Mouse (Mus musculus) embryonic facial prominence, embryonic 11.5 days (tissue): ENCODE measurements around the gene Nav2. TPM values are rescaled to one million over a fixed set of nuclear protein-coding genes. Genes with fewer than 3 reads are reported as not detected.

Experiments used
- ATAC-seq: fragments of 200-750 bp; cut with Nextera tagmentation; replicated peaks from 2 replicates; pipeline ENCODE4 v1.8.0; 2017; ENCODE audit warnings: low read depth; ENCODE audit not compliant: insufficient number of reproducible peaks, low FRiP score, low TSS enrichment
- DNase-seq: peaks from one replicate; pipeline ENCODE4 v3.0.0-alpha.2; 2015; ENCODE audit warnings: low spot score
- H3K27ac ChIP-seq: fragments of 300-500 bp; sonication (generic); replicated peaks from 2 replicates; pipeline ENCODE4 v1.5.1; 2014; ENCODE audit warnings: mild to moderate bottlenecking, low read depth, low read length, control low read depth
- H3K27me3 ChIP-seq: fragments of 300-500 bp; sonication (generic); 2 replicates; pipeline ENCODE4 v1.6.1; 2014; ENCODE audit warnings: mild to moderate bottlenecking, low read length, moderate library complexity, mixed read lengths; ENCODE audit not compliant: control insufficient read depth, insufficient read depth
- H3K36me3 ChIP-seq: fragments of 300-500 bp; sonication (generic); replicated peaks from 2 replicates; pipeline ENCODE4 v1.6.1; 2014; ENCODE audit warnings: low read depth, mild to moderate bottlenecking, low read length, moderate library complexity, mixed read lengths; ENCODE audit not compliant: control insufficient read depth, insufficient read depth
- H3K4me1 ChIP-seq: fragments of 300-500 bp; sonication (generic); 2 replicates; pipeline ENCODE4 v1.6.1; 2014; ENCODE audit warnings: low read length, mixed read lengths; ENCODE audit not compliant: control insufficient read depth, insufficient read depth
- H3K4me2 ChIP-seq: fragments of 300-500 bp; sonication (generic); 2 replicates; pipeline ENCODE4 v1.6.1; 2014; ENCODE audit warnings: low read depth, mild to moderate bottlenecking, control low read depth, low read length, moderate library complexity
- H3K4me3 ChIP-seq: fragments of 300-500 bp; sonication (generic); 2 replicates; pipeline ENCODE4 v1.5.1; 2014; ENCODE audit warnings: low read depth, low read length, control low read depth
- H3K9ac ChIP-seq: fragments of 300-500 bp; sonication (generic); replicated peaks from 2 replicates; pipeline ENCODE4 v1.6.1; 2014; ENCODE audit warnings: mild to moderate bottlenecking, control low read depth, low read length
- H3K9me3 ChIP-seq: fragments of 300-500 bp; sonication (generic); replicated peaks from 2 replicates; pipeline ENCODE4 v1.6.1; 2016; ENCODE audit warnings: mild to moderate bottlenecking, low read length, inconsistent platforms, mixed read lengths; ENCODE audit not compliant: control insufficient read depth
- WGBS: fragments of 180-500 bp; shearing (Covaris S2); extraction: QIAGEN DNeasy Blood & Tissue Kit; methylation state at CpG from one replicate; pipeline ENCODE4 v1.1.7; 2014; 5-methylcytosine and 5-hydroxymethylcytosine counted together
- polyA plus RNA-seq: library from polyadenylated mRNA; unstranded; fragments of >200 nt; fragmentation: Nextera tagmentation; extraction: Ambion mirVana; gene quantifications from 2 replicates; pipeline ENCODE4 v1.2.1, GENCODE M21; 2014

Gene Nav2
- polyA plus RNA-seq, 1 experiment from 2014 or later = 7.3 TPM

- Histone ChIP-seq H3K27ac (no peak overlapping the region), H3K9ac (no peak overlapping the region), H3K4me3 (no peak overlapping the region), H3K4me1 (peaks cover 4% of the 10 kb centered on the region), H3K4me2 (no peak overlapping the region), H3K27me3 (no peaks in the 10 kb centered on the region), H3K9me3 (no peaks in the 10 kb centered on the region), H3K36me3 (no peaks in the 10 kb centered on the region; the same call in 1 of the 2 replicates)
- 83% methylated on average over 6 of the region's 6 CpGs for WGBS
- ATAC-seq (no peak), DNase-seq (no peak)
These were observed 586.1 kb downstream of the Nav2 start for GRCm38 (mm10) chr7:49494654-49495053.

GRCm38 (mm10) chr7:49496111-49496510, 587.6 kb downstream of the Nav2 start:
- DNase-seq (peak; percentile 58), ATAC-seq (peak; percentile 52)
- Histone ChIP-seq H3K36me3 (no peaks in the 10 kb centered on the region; the same call in 1 of the 2 replicates), H3K4me3 (no peak overlapping the region), H3K4me1 (peaks cover 4% of the 10 kb centered on the region), H3K9ac (0 out of 2 replicates have a peak overlapping the region, but pooled peaks have one; percentile 14), H3K4me2 (no peak overlapping the region), H3K27ac (no peak overlapping the region), H3K9me3 (no peaks in the 10 kb centered on the region), H3K27me3 (no peaks in the 10 kb centered on the region)
- WGBS = 10% methylated on average over 11 of the region's 11 CpGs

- H3K27me3 ChIP-seq = no peaks in the 10 kb centered on the region
These were observed 588.4 kb downstream of the Nav2 start for GRCm38 (mm10) chr7:49496766-49497425.

GRCm38 (mm10) chr7:49497426-49497892, 588.9 kb downstream of the Nav2 start:
- Histone ChIP-seq H3K4me3 (no peak overlapping the region), H3K27me3 (no peaks in the 10 kb centered on the region), H3K27ac (no peak overlapping the region), H3K9me3 (no peaks in the 10 kb centered on the region), H3K4me2 (no peak overlapping the region), H3K4me1 (peaks cover 4% of the 10 kb centered on the region), H3K36me3 (no peaks in the 10 kb centered on the region), H3K9ac (0 out of 2 replicates have a peak overlapping the region, but pooled peaks have one; percentile 15)
- DNase-seq (no peak), ATAC-seq (no peak)
- WGBS = 64% methylated on average over 4 of the region's 4 CpGs

More at GRCm38 (mm10) chr7:49496766-49497425, 588.4 kb downstream of the Nav2 start:
- H3K4me3 ChIP-seq = no peak overlapping the region
- 0 out of 2 replicates have a peak overlapping the region, but pooled peaks have one; percentile 15 for H3K9ac ChIP-seq
- 19% methylated on average over 13 of the region's 13 CpGs for WGBS
- H3K4me1 ChIP-seq = peaks cover 4% of the 10 kb centered on the region
- H3K27ac ChIP-seq = no peak overlapping the region
- ATAC-seq (peak; percentile 52), DNase-seq (peak; percentile 63)
- H3K4me2 ChIP-seq = peak overlapping the region; percentile 26
- no peaks in the 10 kb centered on the region for H3K36me3 ChIP-seq
- no peaks in the 10 kb centered on the region for H3K9me3 ChIP-seq

GRCm38 (mm10) chr7:49499598-49499997, 591.1 kb downstream of the Nav2 start:
- WGBS = 84% methylated on average over 6 of the region's 6 CpGs

GRCm38 (mm10) chr7:49500916-49501315, 592.4 kb downstream of the Nav2 start:
- Histone ChIP-seq H3K36me3 (no peaks in the 10 kb centered on the region), H3K4me1 (peaks cover 7% of the 10 kb centered on the region), H3K9ac (no peak overlapping the region), H3K27ac (no peak overlapping the region), H3K4me3 (no peak overlapping the region), H3K27me3 (no peaks in the 10 kb centered on the region), H3K9me3 (no peaks in the 10 kb centered on the region), H3K4me2 (no peak overlapping the region)
- no peak for ATAC-seq
- DNase-seq = no peak
- WGBS = 92% methylated on average over 5 of the region's 5 CpGs

More at GRCm38 (mm10) chr7:49499598-49499997, 591.1 kb downstream of the Nav2 start:
- Histone ChIP-seq H3K27ac (no peak overlapping the region), H3K4me1 (peaks cover 4% of the 10 kb centered on the region), H3K9ac (no peak overlapping the region), H3K36me3 (no peaks in the 10 kb centered on the region), H3K9me3 (no peaks in the 10 kb centered on the region), H3K4me3 (no peak overlapping the region), H3K4me2 (no peak overlapping the region), H3K27me3 (no peaks in the 10 kb centered on the region)
- ATAC-seq = no peak
- no peak for DNase-seq

GRCm38 (mm10) chr7:49503419-49503818, 594.9 kb downstream of the Nav2 start:
- Histone ChIP-seq H3K4me3 (no peak overlapping the region), H3K27me3 (no peaks in the 10 kb centered on the region), H3K4me1 (peaks cover 4% of the 10 kb centered on the region), H3K4me2 (no peak overlapping the region), H3K9me3 (no peaks in the 10 kb centered on the region), H3K27ac (no peak overlapping the region), H3K36me3 (no peaks in the 10 kb centered on the region), H3K9ac (no peak overlapping the region)
- ATAC-seq (no peak), DNase-seq (no peak)
- 65% methylated on average over 8 of the region's 8 CpGs for WGBS

- no peak for DNase-seq
- Histone ChIP-seq H3K4me2 (no peak overlapping the region), H3K27me3 (no peaks in the 10 kb centered on the region), H3K9ac (no peak overlapping the region), H3K4me1 (peaks cover 4% of the 10 kb centered on the region), H3K27ac (no peak overlapping the region), H3K36me3 (no peaks in the 10 kb centered on the region), H3K9me3 (no peaks in the 10 kb centered on the region), H3K4me3 (no peak overlapping the region)
- no peak for ATAC-seq
- WGBS = 45% methylated on average over 2 of the region's 2 CpGs
These were observed 595.4 kb downstream of the Nav2 start for GRCm38 (mm10) chr7:49503881-49504280.
